Mouse (Mus musculus) liver, embryonic 16.5 days (tissue): ENCODE measurements around the gene Apoc3. TPM values are rescaled to one million over a fixed set of nuclear protein-coding genes. Genes with fewer than 3 reads are reported as not detected.

ENCODE experiments used
- ATAC-seq: fragments of 200-750 bp; cut with Nextera tagmentation; 2 replicates; pipeline ENCODE4 v1.8.0; 2017; ENCODE audit warnings: low read depth, mild to moderate bottlenecking, moderate number of reproducible peaks, moderate library complexity
- H3K27ac ChIP-seq: fragments of 300-500 bp; sonication (generic); 2 replicates; pipeline ENCODE4 v1.5.1; 2014; ENCODE audit warnings: mild to moderate bottlenecking, low read length
- H3K27me3 ChIP-seq: fragments of 300-500 bp; sonication (generic); 2 replicates; pipeline ENCODE4 v1.6.1; 2014; ENCODE audit warnings: low read depth, low read length, mixed read lengths; ENCODE audit not compliant: control insufficient read depth, insufficient read depth
- H3K36me3 ChIP-seq: fragments of 300-500 bp; sonication (generic); 2 replicates; pipeline ENCODE4 v1.6.1; 2014; ENCODE audit warnings: mild to moderate bottlenecking; ENCODE audit not compliant: control insufficient read depth, insufficient read depth
- H3K4me1 ChIP-seq: fragments of 300-500 bp; sonication (generic); 2 replicates; pipeline ENCODE4 v1.6.1; 2014; ENCODE audit warnings: low read depth, low read length, mixed read lengths; ENCODE audit not compliant: control insufficient read depth
- H3K4me2 ChIP-seq: fragments of 300-500 bp; sonication (generic); 2 replicates; pipeline ENCODE4 v1.6.1; 2014; ENCODE audit warnings: low read depth, low read length, mixed read lengths
- H3K4me3 ChIP-seq: fragments of 300-500 bp; sonication (generic); 2 replicates; pipeline ENCODE4 v1.5.1; 2014; ENCODE audit warnings: low read depth, mild to moderate bottlenecking, low read length
- H3K9ac ChIP-seq: fragments of 300-500 bp; sonication (generic); 2 replicates; pipeline ENCODE4 v1.6.1; 2014; ENCODE audit warnings: low read depth, low read length
- H3K9me3 ChIP-seq: fragments of 300-500 bp; sonication (generic); replicated peaks from 2 replicates; pipeline ENCODE4 v1.6.1; 2016; ENCODE audit warnings: low read length; ENCODE audit not compliant: control insufficient read depth
- WGBS: fragments of 180-500 bp; shearing (Covaris S2); extraction: QIAGEN DNeasy Blood & Tissue Kit; methylation state at CpG from one replicate; pipeline ENCODE4 v1.1.7; 2014; ENCODE audit not compliant: insufficient replicate concordance; 5-methylcytosine and 5-hydroxymethylcytosine counted together
- polyA plus RNA-seq: library from polyadenylated mRNA; unstranded; fragments of >200 nt; fragmentation: Nextera tagmentation; extraction: Ambion mirVana; gene quantifications from 2 replicates; pipeline ENCODE4 v1.2.1, GENCODE M21; 2015

The Apoc3 gene
- polyA plus RNA-seq, 1 experiment from 2014 or later: 14.0 TPM

DNA sequence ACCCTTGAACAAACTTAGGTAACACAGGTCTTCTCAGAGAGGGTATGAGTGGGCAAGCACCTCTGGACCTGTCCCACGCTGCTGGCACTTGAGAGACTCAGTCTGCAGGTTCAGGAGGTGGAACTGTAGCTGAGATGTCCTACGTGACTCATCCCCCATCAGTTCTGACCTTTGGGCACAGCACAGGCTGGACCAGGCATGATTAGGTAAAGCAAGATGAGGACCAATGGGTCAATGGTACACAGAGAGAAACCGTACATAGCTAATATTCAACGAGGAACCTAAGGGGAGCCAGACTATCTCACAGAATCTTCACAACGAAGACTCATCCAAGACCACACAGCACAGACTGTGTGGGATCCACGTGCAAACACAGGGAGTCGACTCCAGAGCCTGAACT, 3.4 kb upstream of the Apoc3 start:
- no peaks in the 10 kb centered on the region for H3K27me3 ChIP-seq
- H3K4me2 ChIP-seq: no peak overlapping the region
- no peaks in the 10 kb centered on the region for H3K9me3 ChIP-seq
- no peaks in the 10 kb centered on the region for H3K36me3 ChIP-seq
- peak; percentile 72 for ATAC-seq
- peaks cover 9% of the 10 kb centered on the region for H3K4me1 ChIP-seq
- WGBS: 61% methylated on average over 7 of the region's 7 CpGs
- no peak overlapping the region for H3K9ac ChIP-seq
- no peak overlapping the region for H3K27ac ChIP-seq
- H3K4me3 ChIP-seq: no peak overlapping the region

DNA sequence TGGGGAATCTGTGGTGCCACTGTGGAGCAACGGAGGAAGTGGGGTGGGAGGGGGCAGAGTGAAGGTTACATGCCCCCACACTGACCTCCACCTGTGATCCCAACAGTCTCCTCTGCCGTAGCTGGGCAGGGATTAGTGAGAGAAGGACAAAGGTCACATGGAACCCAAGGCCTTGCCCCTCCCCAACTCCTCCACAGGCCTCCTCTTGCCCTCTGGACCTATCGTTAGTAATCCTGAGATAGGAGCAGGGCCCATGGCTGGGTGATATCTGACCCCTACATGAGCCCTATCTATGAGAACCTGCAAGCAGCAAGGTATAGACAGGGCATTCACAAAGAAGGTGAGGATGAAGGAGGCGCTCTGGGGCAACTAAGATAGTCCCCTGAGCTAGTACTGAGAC, 213 bp upstream of the Apoc3 start:
- H3K4me2 ChIP-seq: no peak overlapping the region
- peak; percentile 31 for ATAC-seq
- no peaks in the 10 kb centered on the region for H3K9me3 ChIP-seq
- H3K9ac ChIP-seq: no peak overlapping the region
- H3K4me3 ChIP-seq: no peak overlapping the region
- peaks cover 9% of the 10 kb centered on the region for H3K4me1 ChIP-seq
- WGBS: 30% methylated on average over 4 of the region's 4 CpGs
- no peaks in the 10 kb centered on the region for H3K27me3 ChIP-seq
- H3K27ac ChIP-seq: no peak overlapping the region
- H3K36me3 ChIP-seq: no peaks in the 10 kb centered on the region

DNA sequence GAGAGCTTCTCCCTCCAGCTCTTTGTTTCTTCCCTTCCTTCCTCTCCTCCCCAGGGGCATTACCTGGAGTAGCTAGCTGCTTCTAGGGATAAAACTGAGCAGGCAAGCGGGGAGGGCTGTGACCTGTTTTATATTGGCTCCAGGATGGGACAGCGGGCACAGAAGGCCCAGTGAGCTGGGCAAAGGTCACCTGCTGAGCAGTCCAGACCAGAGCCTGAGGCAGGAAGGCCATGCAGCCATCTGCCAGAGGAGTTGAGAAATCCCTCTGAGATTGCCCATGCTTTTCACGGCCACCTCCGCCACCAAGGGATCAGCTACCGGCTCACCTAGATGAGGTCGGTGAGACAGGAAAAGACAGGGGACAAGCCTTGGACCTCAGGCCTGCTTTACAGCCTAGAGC, 240 bp downstream of the Apoc3 start:
- Histone ChIP-seq H3K4me2 (no peak overlapping the region), H3K4me3 (no peak overlapping the region), H3K9me3 (no peaks in the 10 kb centered on the region), H3K4me1 (peaks cover 9% of the 10 kb centered on the region), H3K27me3 (no peaks in the 10 kb centered on the region), H3K36me3 (no peaks in the 10 kb centered on the region), H3K27ac (0 out of 2 replicates have a peak overlapping the region, but pooled peaks have one; percentile 4), H3K9ac (no peak overlapping the region)
- no peak for ATAC-seq
- 64% methylated on average over 6 of the region's 6 CpGs for WGBS

DNA sequence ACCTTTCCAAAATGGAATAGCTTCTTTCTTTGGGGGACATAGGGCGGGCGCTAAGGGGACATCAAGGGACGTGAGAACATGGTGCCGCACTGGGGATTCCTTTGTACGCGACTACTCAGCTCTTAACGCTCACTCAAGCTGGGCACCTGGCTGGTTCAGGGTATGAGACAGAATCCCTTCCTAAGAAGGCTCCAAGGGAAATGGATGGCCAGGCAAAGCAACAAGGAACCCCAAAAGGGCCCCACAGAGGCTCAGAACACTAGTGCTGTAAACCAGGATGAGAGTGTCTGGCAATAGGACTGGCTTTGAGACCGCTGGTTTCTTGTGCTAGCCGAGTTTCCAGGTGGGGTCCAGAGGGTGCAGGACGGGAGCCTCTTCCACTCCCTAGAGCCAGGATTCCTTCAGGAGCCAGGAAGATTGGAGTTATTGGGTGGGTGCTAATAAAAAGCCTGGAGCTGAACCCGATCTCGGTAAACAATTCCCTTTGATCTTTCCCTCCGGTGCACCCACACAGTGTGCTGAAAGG, 4.9 kb downstream of the Apoc3 start:
- no peaks in the 10 kb centered on the region for H3K9me3 ChIP-seq
- ATAC-seq: no peak
- 28% methylated on average over 13 of the region's 13 CpGs for WGBS
- no peaks in the 10 kb centered on the region for H3K36me3 ChIP-seq
- H3K9ac ChIP-seq: peak overlapping the region; percentile 54
- peaks cover 13% of the 10 kb centered on the region for H3K4me1 ChIP-seq
- peak overlapping the region; percentile 49 for H3K4me2 ChIP-seq
- peak overlapping the region; percentile 62 for H3K27ac ChIP-seq
- peak overlapping the region; percentile 59 for H3K4me3 ChIP-seq
- no peaks in the 10 kb centered on the region for H3K27me3 ChIP-seq

DNA sequence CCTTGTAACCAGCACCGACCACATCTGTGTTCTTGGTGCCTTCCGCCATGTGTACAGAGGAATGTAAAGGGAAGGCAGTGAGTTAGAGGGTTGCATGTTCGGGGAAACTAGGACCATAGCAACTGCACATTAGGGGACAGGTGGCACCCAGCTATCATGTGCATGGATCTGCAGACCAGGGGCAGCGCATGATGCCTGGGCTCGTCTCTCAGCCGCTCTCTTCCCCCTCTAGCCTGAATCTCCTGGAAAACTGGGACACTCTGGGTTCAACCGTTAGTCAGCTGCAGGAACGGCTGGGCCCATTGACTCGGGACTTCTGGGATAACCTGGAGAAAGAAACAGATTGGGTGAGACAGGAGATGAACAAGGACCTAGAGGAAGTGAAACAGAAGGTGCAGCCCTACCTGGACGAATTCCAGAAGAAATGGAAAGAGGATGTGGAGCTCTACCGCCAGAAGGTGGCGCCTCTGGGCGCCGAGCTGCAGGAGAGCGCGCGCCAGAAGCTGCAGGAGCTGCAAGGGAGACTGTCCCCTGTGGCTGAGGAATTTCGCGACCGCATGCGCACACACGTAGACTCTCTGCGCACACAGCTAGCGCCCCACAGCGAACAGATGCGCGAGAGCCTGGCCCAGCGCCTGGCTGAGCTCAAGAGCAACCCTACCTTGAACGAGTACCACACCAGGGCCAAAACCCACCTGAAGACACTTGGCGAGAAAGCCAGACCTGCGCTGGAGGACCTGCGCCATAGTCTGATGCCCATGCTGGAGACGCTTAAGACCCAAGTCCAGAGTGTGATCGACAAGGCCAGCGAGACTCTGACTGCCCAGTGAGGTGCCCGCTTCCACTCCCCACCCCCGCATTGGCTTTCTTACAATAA, 5.6 kb downstream of the Apoc3 start:
- peak overlapping the region; percentile 74 for H3K27ac ChIP-seq
- WGBS: 12% methylated on average over 37 of the region's 37 CpGs
- H3K9ac ChIP-seq: peak overlapping the region; percentile 54
- peak overlapping the region; percentile 59 for H3K4me3 ChIP-seq
- H3K36me3 ChIP-seq: no peaks in the 10 kb centered on the region
- H3K4me1 ChIP-seq: peaks cover 6% of the 10 kb centered on the region
- peak; percentile 30; the same call in 1 of the 2 replicates for ATAC-seq
- no peaks in the 10 kb centered on the region for H3K9me3 ChIP-seq
- peak overlapping the region; percentile 49 for H3K4me2 ChIP-seq
- H3K27me3 ChIP-seq: no peaks in the 10 kb centered on the region

DNA sequence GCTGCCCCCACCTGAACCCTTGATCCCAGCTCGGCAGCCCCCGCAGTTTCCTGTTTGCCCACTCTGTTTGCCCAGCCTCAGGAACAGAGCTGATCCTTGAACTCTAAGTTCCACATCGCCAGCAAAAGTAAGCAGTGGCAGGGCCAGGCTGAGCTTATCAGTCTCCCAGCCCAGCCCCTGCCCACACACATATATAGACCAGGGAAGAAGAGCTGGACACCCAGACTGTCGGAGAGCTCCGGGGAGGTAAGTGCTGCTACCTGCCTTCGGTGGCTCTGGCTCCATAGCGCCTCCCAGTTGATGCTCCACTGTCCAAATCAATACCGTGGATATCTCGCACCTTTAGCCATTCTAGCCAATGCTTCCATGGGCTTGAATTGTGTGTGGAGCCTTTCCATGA, 6.9 kb downstream of the Apoc3 start, which contains the start of gene Apoa1:
Gene Apoa1, plus strand, starts transcription at position 90 of the 400 bp plus-strand sequence.
- H3K36me3 ChIP-seq: no peaks in the 10 kb centered on the region
- peak; percentile 83 for ATAC-seq
- peak within 1 kb of the TSS; percentile 54 for H3K9ac ChIP-seq
- no peaks in the 10 kb centered on the region for H3K9me3 ChIP-seq
- WGBS: 47% methylated on average over 9 of the region's 9 CpGs
- H3K27me3 ChIP-seq: no peaks in the 10 kb centered on the region
- peak within 1 kb of the TSS; percentile 59 for H3K4me3 ChIP-seq
- peak within 1 kb of the TSS; percentile 74 for H3K27ac ChIP-seq
- H3K4me2 ChIP-seq: no peak within 1 kb of the TSS
- peaks cover 4% of the 10 kb centered on the region for H3K4me1 ChIP-seq

DNA sequence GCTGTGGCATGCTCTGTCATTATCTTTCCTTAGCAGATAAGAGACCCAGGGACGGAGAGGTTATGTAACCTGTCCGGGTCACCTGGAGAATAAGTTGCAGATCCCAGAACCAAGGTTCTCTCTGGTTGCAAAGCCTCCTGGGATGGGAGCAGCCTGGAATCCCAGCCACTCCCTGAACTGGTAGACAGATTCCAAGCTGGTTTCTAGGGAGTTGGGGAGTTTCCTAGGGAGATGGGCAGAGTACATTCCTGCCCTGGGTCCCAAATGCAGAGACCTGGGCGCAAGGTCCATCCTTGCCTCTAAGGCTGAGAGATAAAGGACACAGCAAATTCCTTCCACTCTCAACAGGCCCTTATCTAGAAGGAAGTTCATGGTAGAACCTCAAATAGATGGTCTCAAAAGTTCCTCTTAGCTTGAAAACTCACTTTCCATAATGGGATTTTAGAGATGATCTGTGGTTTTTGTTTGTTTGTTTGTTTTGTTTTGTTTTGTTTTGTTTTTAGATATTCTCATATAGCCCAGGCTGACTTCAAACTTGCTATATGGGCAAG, 8.3 kb downstream of the Apoc3 start:
- 33% methylated on average over 3 of the region's 3 CpGs for WGBS

DNA sequence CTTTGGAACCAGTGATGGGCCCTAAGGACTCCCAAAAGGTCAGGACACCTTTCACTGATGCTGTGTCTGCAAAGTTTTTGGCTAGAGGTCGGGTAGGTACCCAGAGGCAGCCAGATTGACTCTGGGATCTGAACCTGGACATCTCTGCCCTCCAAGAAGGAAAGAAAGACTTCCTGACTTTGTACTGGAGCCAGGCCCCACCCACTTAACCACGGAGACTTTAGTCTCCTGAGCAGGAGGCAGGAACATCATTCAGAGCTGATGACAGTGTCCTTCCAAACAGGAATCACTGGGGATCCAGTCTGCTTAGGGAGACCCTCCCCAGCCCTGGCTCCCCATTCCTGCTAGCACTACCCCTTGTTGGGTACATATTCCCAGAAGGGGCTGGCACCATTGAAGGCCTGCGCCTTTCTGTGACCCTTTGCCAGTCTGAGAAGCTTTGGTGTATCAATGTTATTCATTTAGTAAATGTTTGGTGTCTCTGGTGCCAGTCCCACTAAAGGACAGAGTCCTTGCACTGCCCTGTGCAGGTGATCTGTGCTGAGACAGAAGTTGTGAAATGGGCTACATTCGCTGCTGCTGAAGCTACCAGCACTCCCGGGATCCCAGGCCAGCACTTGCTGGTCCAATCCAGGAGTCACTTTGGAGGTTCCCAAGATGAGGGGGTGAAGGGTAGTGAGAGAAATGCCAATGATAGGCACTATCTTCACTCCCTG, 10.3 kb downstream of the Apoc3 start:
- no peak for ATAC-seq
- Histone ChIP-seq H3K9ac (no peak overlapping the region), H3K27me3 (no peaks in the 10 kb centered on the region), H3K36me3 (no peaks in the 10 kb centered on the region), H3K4me3 (no peak overlapping the region), H3K27ac (peak overlapping the region; percentile 37; the same call in 1 of the 2 replicates), H3K4me1 (peaks cover 4% of the 10 kb centered on the region), H3K4me2 (no peak overlapping the region), H3K9me3 (no peaks in the 10 kb centered on the region)
- WGBS: 39% methylated on average over 5 of the region's 5 CpGs

More for the DNA sequence above, 8.3 kb downstream of the Apoc3 start:
- Histone ChIP-seq H3K4me3 (no peak overlapping the region), H3K27ac (no peak overlapping the region), H3K9ac (no peak overlapping the region), H3K4me2 (no peak overlapping the region), H3K36me3 (no peaks in the 10 kb centered on the region), H3K9me3 (no peaks in the 10 kb centered on the region), H3K27me3 (no peaks in the 10 kb centered on the region), H3K4me1 (peaks cover 4% of the 10 kb centered on the region)
- ATAC-seq: no peak
